Mouse (Mus musculus): Measurements from ENCODE around the gene Ifitm1.

- TF ChIP-seq POLR2AphosphoS5 (IDR thresholded peaks at IDR 0.05; ENCODE audit: borderline replicate concordance, low read depth, low read length) (no peak), CTCF (IDR thresholded peaks at IDR 0.05 in 2 of 3, conservative IDR thresholded peaks at IDR 0.05 in 1 of 3; ENCODE audit: control insufficient read depth in 1 of 3, insufficient read depth in 1 of 3, low read depth in 2 of 3, low read length in 3 of 3, poor library complexity in 1 of 3, severe bottlenecking in 1 of 3) (no peak), MAZ (IDR thresholded peaks at IDR 0.05; ENCODE audit: low read depth, low read length) (no peak), ZC3H11A (IDR thresholded peaks at IDR 0.05; ENCODE audit: low read depth, low read length) (no peak), JUND (IDR thresholded peaks at IDR 0.05; ENCODE audit: low read depth, low read length) (no peak)
These were observed 13.9 kb upstream of the Ifitm1 start for GRCm38 (mm10) chr7:140953133-140953532.
